Mouse (Mus musculus): ENCODE results near the gene Rsrc1. TPM values are rescaled to one million over a fixed set of nuclear protein-coding genes. Genes with fewer than 3 reads are reported as not detected.

The Rsrc1 gene
- total RNA-seq, 2 experiments from 2014 or later: 22.8 to 28.6 TPM

DNA sequence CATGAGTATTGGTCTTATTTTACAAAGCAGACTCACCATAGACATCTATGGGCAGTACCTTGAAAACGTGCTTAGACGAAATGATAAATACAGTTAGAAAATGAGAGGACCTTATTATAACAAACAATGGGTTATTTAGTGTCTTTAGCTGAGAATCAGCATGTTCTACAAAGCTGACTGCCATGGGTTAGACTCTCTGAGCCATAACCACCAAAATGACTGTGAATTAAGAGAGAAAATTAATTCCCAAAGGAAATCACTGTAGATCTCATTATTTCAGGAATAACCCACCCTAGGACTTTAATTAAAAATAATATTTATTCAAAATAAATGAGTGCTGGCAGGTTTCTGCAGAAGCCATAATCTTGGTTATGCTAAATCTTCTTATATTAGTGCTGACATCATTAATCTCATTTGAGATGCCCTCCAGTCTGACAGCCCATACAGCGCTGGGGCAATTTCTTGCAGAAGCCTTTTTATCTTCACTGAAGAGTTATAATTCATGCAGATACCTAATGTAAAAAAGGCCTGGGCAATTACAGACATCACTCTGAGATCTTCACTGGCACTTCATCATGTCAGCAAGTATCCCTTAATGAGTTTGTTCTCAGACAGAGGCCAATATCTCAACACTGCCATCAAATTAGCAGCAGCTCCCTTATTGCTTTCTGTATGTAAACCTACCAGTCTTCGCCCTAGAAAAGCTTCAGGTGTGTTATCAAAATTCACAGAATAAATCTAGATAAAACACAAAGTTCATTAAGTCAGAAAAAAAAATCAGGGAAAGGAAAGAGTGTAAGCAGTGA is 385.1 kb downstream of the Rsrc1 start:
- no peak for ATAC-seq (ENCODE audit: poor library complexity, severe bottlenecking)

DNA sequence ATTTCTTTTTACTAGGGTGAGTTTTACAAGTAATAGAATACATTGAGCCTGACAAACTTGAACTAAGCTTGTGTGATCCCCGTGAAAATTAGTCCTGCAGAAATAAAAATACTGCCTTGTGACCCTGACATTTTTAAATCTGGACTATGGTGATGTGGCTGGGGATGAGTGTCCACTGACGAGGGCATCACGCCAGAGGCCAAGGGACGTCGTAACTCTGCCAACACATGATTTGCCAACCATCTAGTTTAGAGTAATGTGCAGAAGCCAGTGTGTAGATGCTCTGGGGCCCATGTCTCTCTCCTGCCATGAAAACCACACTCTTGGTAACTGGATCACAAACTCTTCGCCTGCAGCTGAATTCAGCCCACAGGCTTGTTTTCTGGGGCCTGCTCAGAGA is 386.3 kb downstream of the Rsrc1 start:
- no peak for ATAC-seq (ENCODE audit: poor library complexity, severe bottlenecking)

DNA sequence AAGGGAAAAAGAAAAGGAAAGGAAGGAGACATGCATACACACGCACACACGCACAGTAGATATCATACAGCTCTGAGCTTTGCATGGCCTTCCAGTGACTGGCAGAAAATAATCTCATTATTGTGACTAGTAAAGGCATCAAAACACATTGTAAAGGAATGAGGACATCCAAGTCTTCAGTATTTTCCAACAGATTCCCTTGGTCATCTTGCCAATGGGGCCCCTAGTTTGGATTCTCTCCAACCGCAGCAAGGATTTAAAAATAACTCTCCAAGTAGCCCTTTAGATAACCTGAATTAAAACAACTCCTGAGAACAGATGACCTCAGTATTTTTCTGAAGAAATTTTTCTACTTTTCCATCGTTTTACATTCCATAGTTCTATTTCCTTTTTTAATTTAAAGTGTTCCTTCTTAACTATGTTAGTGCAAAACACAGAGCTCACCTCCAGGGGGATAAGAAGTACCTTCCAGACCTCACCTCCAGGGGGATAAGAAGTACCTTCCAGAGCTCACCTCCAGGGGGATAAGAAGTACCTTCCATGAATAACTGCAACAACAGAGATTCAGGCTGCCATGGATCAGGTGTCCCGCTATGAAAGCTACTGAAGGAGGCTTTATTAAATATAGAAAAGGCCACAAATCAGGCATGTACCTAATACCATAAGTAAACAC is 388.4 kb downstream of the Rsrc1 start:
- ATAC-seq (ENCODE audit: poor library complexity, severe bottlenecking): no peak

DNA sequence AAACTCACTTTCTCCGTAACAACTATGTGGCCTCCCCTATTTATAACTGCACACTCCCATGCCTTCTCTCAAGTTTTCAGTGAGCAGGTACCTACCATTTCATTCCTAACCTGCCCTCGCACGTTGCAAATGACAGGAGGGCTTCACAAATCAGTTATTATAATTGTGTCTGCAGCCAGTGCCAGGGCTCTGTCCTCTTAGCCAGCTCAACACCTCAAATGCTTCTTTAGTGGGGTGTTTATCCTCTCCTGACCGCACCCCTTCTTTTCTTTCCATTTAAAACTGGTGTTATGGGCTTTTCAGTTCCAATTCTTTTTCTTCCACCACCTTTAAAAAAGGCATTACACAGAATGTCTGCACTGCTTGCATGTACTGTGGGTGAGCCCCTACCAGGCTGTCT is 391.0 kb downstream of the Rsrc1 start:
- no peak for ATAC-seq (ENCODE audit: poor library complexity, severe bottlenecking)

DNA sequence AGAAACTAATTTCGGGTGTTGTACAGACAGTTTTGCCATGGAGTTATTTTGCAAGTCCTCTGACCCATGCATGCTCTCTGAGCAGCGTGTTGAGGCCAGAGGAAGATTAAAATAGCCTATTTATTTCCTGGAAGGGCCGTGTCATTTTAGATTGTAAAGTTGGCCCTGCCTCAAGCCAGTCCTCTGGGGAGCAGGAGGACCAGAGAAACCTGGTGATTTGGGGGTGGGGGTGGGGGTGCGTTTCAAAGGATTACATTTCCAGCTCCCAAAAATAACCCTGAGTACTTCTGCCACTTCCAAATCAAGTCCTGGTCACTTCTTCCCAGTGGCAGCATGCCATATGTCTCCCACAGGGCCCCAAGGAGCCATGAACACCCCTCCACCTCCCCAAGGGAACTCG is 391.6 kb downstream of the Rsrc1 start:
- no peak for ATAC-seq (ENCODE audit: poor library complexity, severe bottlenecking)

DNA sequence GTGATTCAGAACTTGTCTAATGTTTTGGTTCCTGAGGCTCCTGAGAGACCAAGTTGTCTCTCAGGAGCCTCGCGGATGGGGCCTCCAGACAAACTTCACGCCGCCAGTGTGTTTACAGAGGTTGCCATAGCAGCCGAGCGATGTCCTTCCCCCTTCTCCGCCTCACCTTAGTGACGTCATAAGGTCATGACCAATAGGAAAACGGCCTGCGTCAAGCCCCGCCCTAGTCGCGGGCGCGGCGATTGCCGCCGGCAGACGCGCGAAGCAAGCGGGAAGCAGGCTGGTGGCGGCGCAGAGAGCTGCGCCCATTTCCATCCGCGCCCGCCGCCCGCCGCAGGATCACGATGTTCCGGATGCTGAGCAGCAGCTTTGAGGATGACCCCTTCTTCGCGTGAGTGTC is 392.7 kb downstream of the Rsrc1 start, which contains the start of gene Mlf1:
Mlf1 (plus strand) TSS at position 226 of the 400 bp plus-strand sequence.
- peak; percentile 91 for ATAC-seq (ENCODE audit: poor library complexity, severe bottlenecking)

DNA sequence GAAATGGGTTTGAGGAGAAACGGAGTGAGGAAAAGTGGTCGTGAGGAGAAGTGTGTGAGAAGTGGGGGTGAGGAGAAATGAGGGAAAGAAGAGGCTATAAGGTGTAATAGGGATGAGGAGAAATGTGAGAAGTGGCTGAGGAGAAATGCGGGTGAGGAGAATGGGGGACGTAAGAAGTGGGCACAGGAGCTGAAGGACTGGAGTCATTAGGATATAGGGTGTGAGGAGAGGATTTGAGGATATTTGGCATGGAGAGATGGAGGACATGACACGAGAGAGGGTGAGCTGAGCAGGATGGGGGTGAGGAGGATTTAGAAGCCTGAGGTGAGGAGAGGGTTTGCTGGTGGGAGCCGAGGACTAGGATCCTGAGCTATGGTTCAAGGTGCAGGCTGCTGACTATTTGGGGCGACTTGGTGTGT is 393.2 kb downstream of the Rsrc1 start:
- ATAC-seq (ENCODE audit: poor library complexity, severe bottlenecking): no peak

DNA sequence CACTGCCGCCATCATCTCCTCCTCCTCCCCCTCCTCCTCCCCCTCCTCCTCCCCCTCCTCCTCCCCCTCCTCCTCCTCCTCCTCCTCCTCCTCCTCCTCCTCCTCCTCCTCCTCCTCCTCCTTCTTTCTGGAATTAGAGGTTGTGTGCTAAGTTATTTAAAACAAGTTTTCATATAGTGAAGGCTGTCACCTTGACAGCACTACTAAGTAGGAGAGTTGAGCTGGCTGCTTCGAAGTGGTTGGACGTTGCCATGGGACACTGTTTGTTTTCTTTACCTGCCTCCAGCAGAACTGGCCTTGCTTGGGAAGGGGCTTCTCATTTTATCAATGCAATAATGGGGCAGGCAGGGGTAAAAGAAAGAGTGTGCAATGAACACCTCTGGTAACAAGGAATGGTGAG is 393.9 kb downstream of the Rsrc1 start, which contains the start of gene Gm17402:
Gm17402 (minus strand) TSS at position 101 of the 400 bp plus-strand sequence.
- no peak for ATAC-seq (ENCODE audit: poor library complexity, severe bottlenecking)

DNA sequence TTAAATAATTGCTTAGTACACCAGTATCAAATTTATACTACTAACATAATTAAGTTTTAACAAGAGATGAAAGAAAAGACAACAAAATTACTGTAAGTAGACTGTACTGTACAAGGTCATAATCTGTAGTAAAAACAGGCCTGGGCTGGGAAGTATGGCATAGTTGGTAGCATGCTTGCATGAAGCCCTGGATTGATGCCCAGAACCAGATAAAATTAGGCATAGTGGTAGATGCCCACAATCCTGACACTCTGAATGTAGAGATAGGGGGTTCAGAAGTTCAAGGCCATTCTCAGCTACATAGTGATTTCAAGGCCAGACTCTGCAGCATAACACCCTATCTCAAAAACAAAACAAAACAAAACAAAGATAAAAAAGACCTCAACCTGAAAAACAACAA is 397.0 kb downstream of the Rsrc1 start:
- no peak for ATAC-seq (ENCODE audit: poor library complexity, severe bottlenecking)

Other genes starting within 250 kb of the Rsrc1 start
- gene Shox2, start 381 bp downstream of the Rsrc1 start, total RNA-seq (2015): not detected in 2 replicates
- gene Shox2, start 381 bp downstream of the Rsrc1 start, total RNA-seq (2017): not detected in 2 replicates